Mouse (Mus musculus): ENCODE data around the gene H1f0.

Gene H1f0

GRCm38 (mm10) chr15:79028237-79028738 is at the start of gene H1f0:
H1f0 (plus strand) TSS chr15:79028450.
- peak; percentile 91 to 94 for DNase-seq

GRCm38 (mm10) chr15:78978875-78979274 is 49.4 kb upstream of the H1f0 start:
- peak; percentile 85 to 88 for DNase-seq

- no peak for DNase-seq
Observed at GRCm38 (mm10) chr15:78980084-78980483, 48.2 kb upstream of the H1f0 start.

GRCm38 (mm10) chr15:78982658-78983435 is 45.4 kb upstream of the H1f0 start:
- DNase-seq = peak; percentile 94 to 96

GRCm38 (mm10) chr15:78983436-78984285 is 44.6 kb upstream of the H1f0 start:
- peak; percentile 63 to 73 for DNase-seq

- no peak for DNase-seq
Observed at GRCm38 (mm10) chr15:78984286-78984778, 43.9 kb upstream of the H1f0 start.

- peak in 1 of 2 experiments; percentile 53 for DNase-seq
Observed at GRCm38 (mm10) chr15:78986536-78987220, 41.6 kb upstream of the H1f0 start.

- DNase-seq = peak; percentile 40 to 46
Observed at GRCm38 (mm10) chr15:78988499-78988971, 39.7 kb upstream of the H1f0 start.

- DNase-seq = no peak
Observed at GRCm38 (mm10) chr15:78989152-78990092, 38.8 kb upstream of the H1f0 start.

- DNase-seq = no peak
Observed at GRCm38 (mm10) chr15:78990093-78990463, 38.2 kb upstream of the H1f0 start.

GRCm38 (mm10) chr15:78990970-78991525 is 37.2 kb upstream of the H1f0 start:
- DNase-seq = no peak

- no peak for DNase-seq
Observed at GRCm38 (mm10) chr15:78992235-78992634, 36.0 kb upstream of the H1f0 start.

- DNase-seq = no peak
Observed at GRCm38 (mm10) chr15:78992925-78993324, 35.3 kb upstream of the H1f0 start.

- no peak for DNase-seq
Observed at GRCm38 (mm10) chr15:78995916-78996315, 32.3 kb upstream of the H1f0 start.

- peak; percentile 36 to 37 for DNase-seq
Observed at GRCm38 (mm10) chr15:78996663-78997062, 31.6 kb upstream of the H1f0 start.

GRCm38 (mm10) chr15:78998348-78998747 is 29.9 kb upstream of the H1f0 start:
- DNase-seq = no peak

GRCm38 (mm10) chr15:78999586-78999985 is 28.7 kb upstream of the H1f0 start:
- no peak for DNase-seq

- no peak for DNase-seq
Observed at GRCm38 (mm10) chr15:79000357-79000791, 27.9 kb upstream of the H1f0 start.

GRCm38 (mm10) chr15:79001559-79001958 is 26.7 kb upstream of the H1f0 start:
- no peak for DNase-seq

- peak; percentile 56 to 78 for DNase-seq
Observed at GRCm38 (mm10) chr15:79002036-79002435, 26.2 kb upstream of the H1f0 start.

- no peak for DNase-seq
Observed at GRCm38 (mm10) chr15:79003079-79003478, 25.2 kb upstream of the H1f0 start.

Measured in lung, adult 18-20 months (tissue).